Mouse (Mus musculus) embryonic fibroblast, embryonic 13.5 days (primary cell): ENCODE data around the gene Alpl. TPM values are rescaled to one million over a fixed set of nuclear protein-coding genes. Genes with fewer than 3 reads are reported as not detected.

Experiments used
- H3K27ac ChIP-seq: 2 replicates; pipeline ENCODE4 v1.5.1; 2012; ENCODE audit warnings: low read length, control low read depth, inconsistent platforms; ENCODE audit not compliant: insufficient read depth
- H3K4me1 ChIP-seq: 2 replicates; pipeline ENCODE4 v1.6.1; 2011; ENCODE audit warnings: low read length; ENCODE audit not compliant: control insufficient read depth, insufficient read depth
- H3K4me3 ChIP-seq: 2 replicates; pipeline ENCODE4 v1.5.1; 2011; ENCODE audit warnings: mild to moderate bottlenecking, control low read depth, low read length; ENCODE audit not compliant: insufficient read depth
- CTCF ChIP-seq: IDR thresholded peaks from 2 replicates; pipeline ENCODE4 v1.5.1; 2011; ENCODE audit warnings: mild to moderate bottlenecking, control low read depth, low read length, moderate library complexity, borderline replicate concordance; ENCODE audit not compliant: insufficient read depth
- POLR2A ChIP-seq: IDR thresholded peaks from 2 replicates; pipeline ENCODE4 v1.6.1; 2011; ENCODE audit warnings: low read depth, mild to moderate bottlenecking, control low read depth, low read length, moderate library complexity
- polyA plus RNA-seq: library from polyadenylated mRNA; stranded (reverse); fragments of >200 nt; gene quantifications from 2 replicates; pipeline ENCODE4 v1.2.4, GENCODE M21; 2011; ENCODE audit warnings: low read depth; ENCODE audit not compliant: missing spikeins, insufficient read length

Alpl gene
- polyA plus RNA-seq, 1 experiment, result 0.68 TPM

DNA sequence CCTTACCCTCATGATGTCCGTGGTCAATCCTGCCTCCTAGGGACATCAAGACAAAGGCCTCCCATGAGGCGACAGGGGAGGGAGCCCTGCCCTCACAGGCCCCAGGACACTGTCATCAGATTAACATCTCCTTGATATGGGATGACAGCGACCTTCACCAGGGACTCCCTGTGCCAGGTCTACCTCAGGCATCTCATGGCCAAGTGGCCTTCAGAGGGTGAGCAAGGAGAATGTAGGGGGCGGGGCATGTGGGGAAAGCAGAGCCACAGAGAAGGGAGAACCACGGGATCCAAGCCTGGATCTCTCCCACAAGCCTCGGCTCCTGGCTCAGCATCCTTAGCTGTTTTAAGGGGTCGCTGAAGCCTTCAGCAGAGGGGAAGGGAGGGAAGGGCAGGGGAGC lies 52.4 kb downstream of the Alpl start:
- Histone ChIP-seq H3K4me3 (no peak overlapping the region), H3K27ac (no peak overlapping the region), H3K4me1 (no peaks in the 10 kb centered on the region)
- no peak for TF ChIP-seq CTCF
- no peak for TF ChIP-seq POLR2A

DNA sequence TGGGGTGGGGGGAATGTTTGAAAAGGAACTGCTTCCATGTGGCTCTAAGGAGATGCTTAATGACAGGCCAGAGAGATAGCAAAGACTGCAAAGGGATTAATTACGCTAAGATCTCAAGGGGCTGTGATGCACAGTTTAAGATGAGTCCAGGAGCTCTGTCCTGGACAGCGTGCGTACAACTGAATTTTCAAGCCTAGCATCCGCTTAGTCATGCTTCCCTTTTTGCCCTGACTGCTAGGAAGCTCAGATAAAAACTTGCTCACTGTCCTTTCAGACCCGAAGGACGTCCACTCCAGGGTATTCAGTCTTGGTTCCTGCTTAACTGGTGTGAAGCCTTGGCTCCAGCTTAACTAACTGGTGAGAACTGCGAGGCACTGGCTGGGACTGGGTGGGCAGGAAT lies 55.8 kb downstream of the Alpl start:
- Histone ChIP-seq H3K27ac (no peak overlapping the region), H3K4me3 (no peak overlapping the region), H3K4me1 (no peaks in the 10 kb centered on the region)
- no peak for TF ChIP-seq CTCF

DNA sequence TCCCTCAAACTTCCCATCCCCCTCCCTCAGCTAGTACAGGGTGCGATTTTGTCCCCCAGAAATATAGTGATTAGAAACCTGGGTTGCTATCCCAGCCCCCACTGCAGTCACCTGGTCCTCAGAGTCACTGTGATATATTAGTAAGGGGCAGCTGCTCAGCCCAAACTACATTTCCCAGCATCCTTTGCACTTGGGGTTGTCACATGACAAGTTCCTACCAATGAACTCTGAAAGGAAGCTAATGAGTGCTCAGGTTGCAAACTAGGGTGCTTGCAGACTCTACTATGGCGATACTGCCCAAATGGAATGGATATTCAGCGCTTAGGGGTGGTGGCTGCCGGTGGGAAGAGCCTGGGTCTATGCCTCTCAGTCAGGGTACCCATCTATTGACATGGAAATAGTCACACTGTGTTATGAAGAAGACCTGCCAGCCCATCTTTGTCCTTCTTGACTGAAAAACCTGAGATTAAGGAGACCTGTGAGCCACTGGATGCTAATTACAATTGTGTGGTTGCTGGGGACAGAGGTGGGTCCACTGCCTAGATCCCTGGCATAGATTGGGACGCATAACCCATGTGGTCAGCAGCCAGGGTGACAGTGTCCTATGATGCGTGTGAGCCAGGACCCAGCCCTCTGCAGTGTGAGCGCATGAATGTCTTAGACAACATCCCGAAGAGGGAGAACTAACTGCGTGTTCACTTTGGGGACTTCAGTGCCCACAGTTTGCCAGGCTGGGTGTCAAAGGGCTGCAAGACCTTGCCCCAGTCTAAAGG lies 56.8 kb downstream of the Alpl start:
- Histone ChIP-seq H3K4me3 (no peak overlapping the region), H3K27ac (no peak overlapping the region), H3K4me1 (no peaks in the 10 kb centered on the region)
- TF ChIP-seq POLR2A (no peak), CTCF (no peak)

DNA sequence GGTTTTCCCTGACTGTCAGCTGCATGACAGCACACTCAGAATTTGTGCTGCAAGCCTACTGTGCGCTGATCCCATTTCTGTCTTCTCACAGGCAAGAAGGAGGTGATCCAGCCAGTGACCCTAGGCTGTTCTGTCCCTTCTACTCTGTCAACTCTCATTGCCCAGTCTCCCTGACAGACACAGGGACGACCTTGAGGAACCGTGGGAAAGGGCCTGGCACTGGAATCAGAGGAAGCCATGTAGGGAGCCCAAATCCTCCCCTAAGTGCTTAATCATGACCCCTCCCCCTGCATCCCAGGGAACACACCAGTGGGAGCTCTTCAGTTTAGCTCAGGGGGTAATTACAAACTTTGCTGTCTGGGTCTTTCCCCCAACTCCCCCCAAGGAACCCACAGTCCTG lies 58.4 kb downstream of the Alpl start:
- Histone ChIP-seq H3K4me1 (no peaks in the 10 kb centered on the region), H3K27ac (no peak overlapping the region), H3K4me3 (no peak overlapping the region)
- TF ChIP-seq CTCF, result no peak
- no peak for TF ChIP-seq POLR2A

DNA sequence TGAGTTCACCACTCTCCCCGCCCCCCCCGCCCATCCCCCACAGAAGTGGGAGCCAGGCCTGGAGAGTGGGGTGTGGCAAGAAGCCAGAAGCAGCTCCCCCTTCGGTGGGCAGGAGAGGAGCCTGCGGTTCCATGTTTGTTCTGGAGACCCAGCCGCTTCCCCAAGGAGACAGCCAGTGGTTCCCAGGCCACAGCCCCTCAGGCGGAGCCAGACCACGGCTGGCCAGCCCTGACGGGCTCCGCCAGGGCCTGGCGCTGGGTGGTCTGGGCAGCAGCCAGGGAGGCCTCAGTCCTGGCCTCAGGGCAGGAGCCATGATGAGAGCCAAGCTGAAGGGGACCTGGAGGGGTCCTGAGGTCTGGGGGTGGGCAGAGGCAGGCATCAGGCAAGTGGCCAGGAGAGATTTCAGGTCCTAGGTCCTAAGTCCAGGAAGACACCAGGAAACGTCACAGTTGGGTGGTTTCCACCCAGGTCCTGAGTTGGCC lies 59.9 kb downstream of the Alpl start:
- H3K4me3 ChIP-seq, result no peak overlapping the region
- H3K27ac ChIP-seq, result no peak overlapping the region
- H3K4me1 ChIP-seq, result no peaks in the 10 kb centered on the region
- TF ChIP-seq POLR2A (no peak), CTCF (no peak)

DNA sequence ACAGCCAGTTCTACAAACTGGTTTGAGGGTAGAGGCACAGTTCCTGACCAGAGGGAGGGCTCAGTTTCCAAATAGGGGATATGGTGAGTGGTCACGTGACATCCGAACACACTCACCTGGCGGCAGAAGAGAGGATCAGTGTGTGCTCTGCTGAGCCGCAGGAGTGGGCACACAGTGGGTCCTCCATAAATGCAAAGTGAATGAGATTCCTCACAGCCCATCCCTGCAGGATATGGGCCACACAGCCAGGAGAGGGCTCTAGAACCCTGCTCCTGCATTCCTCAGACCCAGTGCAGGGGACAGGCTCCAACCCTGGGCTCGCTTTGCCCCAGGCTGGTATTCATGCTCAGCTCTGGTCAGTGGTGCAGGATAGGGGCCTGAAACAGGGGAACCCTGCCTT lies 62.7 kb downstream of the Alpl start:
- H3K27ac ChIP-seq, result no peak overlapping the region
- no peaks in the 10 kb centered on the region for H3K4me1 ChIP-seq
- no peak for TF ChIP-seq CTCF
- TF ChIP-seq POLR2A, result no peak
- no peak overlapping the region for H3K4me3 ChIP-seq

DNA sequence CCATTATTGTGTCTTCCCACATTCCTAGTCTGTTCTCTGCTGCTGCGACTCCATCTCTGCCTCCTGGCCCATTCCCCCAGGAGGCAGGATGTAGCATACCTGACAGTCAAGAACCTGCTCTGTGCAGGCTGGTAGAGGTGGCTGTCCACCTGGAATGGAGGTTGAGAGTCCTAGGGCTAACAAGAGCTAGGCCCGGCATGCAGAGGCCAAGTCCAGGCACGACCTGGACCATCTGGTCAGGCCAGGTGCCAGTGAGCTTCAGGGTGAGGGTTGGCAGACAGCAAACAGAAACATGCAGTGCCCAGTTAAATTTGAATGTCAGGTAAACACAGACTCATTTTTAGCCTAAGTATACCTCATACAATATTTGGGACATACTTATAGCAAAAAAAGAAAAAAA lies 63.2 kb downstream of the Alpl start:
- TF ChIP-seq CTCF, result no peak
- no peak for TF ChIP-seq POLR2A
- Histone ChIP-seq H3K27ac (no peak overlapping the region), H3K4me3 (no peak overlapping the region), H3K4me1 (no peaks in the 10 kb centered on the region)

DNA sequence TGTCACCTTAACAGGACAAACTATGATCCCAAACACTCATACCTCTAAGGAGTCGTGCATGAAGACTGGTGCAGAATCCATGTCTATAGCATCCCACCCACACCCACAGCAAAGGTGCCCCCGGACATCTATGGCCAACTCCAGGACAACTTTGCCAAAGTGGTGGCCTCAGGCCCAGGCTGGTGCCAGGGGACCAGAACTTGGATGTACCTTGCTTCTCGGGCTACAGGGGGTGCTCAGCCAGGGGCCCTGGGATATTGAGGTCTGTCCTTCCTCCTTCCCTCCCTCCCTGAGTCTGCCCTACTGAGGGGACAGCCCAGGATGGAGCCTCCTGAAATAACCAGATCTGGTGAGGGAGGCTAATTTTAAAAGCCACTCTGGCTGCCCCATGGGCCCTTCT lies 63.8 kb downstream of the Alpl start:
- TF ChIP-seq CTCF (no peak), POLR2A (no peak)
- H3K4me1 ChIP-seq, result no peaks in the 10 kb centered on the region
- H3K27ac ChIP-seq, result no peak overlapping the region
- no peak overlapping the region for H3K4me3 ChIP-seq

DNA sequence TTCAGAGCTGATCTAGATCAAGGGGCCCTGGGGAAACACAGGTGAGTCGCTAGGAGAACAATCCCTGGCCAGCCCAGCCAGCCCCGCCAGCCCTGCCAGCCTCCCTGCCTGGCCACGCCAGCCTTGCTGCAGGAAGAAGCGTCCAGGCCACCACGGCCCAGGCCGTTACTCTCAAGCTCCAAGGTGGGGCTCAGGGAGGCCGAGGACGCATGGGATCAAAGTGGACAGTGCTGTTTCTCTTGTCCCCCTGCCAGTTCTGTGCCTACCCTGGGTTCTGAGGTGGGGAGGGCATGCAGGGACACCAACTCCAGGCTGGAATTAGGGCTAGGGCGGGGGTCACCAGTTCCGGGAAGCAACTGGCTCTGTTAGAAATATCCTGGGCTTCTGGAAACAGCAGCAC lies 64.3 kb downstream of the Alpl start:
- no peak for TF ChIP-seq POLR2A
- Histone ChIP-seq H3K4me1 (no peaks in the 10 kb centered on the region), H3K27ac (no peak overlapping the region), H3K4me3 (no peak overlapping the region)

DNA sequence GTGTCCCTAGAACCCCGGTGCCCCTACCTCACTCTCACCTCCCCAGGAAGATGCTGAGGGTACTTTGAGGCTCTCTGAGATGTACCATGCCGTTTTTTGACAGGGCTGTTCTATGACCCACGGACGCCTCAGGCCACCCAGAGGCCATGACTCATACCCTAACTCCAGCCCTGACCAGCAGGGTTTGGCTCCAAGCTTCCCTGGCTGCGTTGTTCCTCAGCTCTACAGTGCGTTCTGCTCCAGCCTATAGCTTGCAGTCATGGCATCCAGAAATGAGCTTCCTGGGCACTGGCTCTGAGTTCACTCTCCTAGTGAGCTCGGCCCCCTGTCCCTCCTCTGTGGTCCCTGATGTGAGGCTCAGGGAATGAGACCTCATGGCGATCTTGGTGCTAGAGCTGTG lies 65.4 kb downstream of the Alpl start:
- Histone ChIP-seq H3K4me1 (no peaks in the 10 kb centered on the region), H3K4me3 (no peak overlapping the region), H3K27ac (no peak overlapping the region)
- TF ChIP-seq CTCF (no peak), POLR2A (no peak)
